Mouse (Mus musculus): ENCODE measurements around the gene Gm12355. TPM values are rescaled to one million over a fixed set of nuclear protein-coding genes. Genes with fewer than 3 reads are reported as not detected.
"Not testable (repeated sequence)": the region's sequence is repeated elsewhere in the genome, so short reads cannot be mapped to it uniquely, and the experiment has no call there.

Gene Gm12355
- polyA plus RNA-seq (2015; fragmentation: Nextera tagmentation; extraction: Ambion mirVana), result 0.39 and 1.6 TPM in 2 replicates

DNA sequence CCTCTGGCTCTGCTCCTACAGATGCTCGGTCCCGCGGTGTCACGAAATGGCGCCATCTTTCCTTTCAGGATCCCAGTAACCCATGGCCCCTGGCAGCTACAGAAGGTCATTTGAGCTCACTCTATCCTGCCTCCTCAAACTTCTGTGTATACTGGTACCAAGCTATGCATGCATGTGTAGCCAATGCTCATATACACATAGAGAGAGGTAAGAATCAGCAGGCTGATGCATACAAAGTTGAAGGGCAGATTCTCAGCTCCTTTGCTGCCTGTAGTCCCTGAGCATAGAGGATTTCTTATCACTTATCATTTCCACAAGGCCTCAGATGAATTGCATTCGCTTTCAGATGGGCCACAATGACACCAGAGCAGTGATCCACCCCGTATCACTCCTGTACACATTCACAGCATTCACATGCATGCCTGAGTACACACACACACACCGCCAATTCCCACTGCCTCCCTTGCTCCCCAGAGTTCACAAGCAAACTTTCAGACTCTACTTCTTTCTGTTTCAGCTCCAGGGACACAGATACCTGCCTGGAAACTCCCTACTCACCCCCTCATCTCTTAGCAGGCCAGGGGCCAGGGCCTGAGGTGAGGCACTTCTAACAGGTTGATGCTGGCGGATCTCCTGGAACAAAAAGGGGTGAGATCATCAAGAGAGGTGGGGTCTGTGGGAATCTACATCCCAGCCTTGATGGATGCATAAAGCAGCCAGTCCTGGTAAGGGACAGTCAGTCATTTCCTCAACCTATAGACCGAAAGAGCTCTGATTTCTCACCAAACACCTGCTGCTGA is at the start of gene Gm12355, which contains the start of gene Gsdma3:
Gm12355 (minus strand) TSS at position 51 of the 800 bp plus-strand sequence.
Gsdma3 (plus strand) TSS at position 750 of the 800 bp plus-strand sequence.
- Histone ChIP-seq H3K9ac (ENCODE audit: low read length) (no peak within 1 kb of the TSS), H3K36me3 (ENCODE audit: control insufficient read depth, insufficient read depth, low read length) (no peaks in the 10 kb centered on the region), H3K27me3 (ENCODE audit: control insufficient read depth, insufficient read depth, low read length) (no peaks in the 10 kb centered on the region), H3K27ac (ENCODE audit: low read length) (no peak within 1 kb of the TSS), H3K4me2 (ENCODE audit: low read depth, low read length) (no peak within 1 kb of the TSS), H3K4me1 (ENCODE audit: control insufficient read depth, insufficient read depth, low read length) (no peaks in the 10 kb centered on the region), H3K9me3 (replicated peaks; ENCODE audit: control insufficient read depth, low read length) (no peaks in the 10 kb centered on the region), H3K4me3 (replicated peaks; ENCODE audit: low read length) (no peak within 1 kb of the TSS)
- WGBS, result 83% methylated on average over 10 of the region's 10 CpGs
- ATAC-seq (ENCODE audit: insufficient read depth, low FRiP score), result no peak

GRCm38 (mm10) chr11:98673136-98673535 is 47.7 kb upstream of the Gm12355 start:
- H3K9me3 ChIP-seq (replicated peaks; ENCODE audit: control insufficient read depth, low read length); H3K4me1 ChIP-seq (ENCODE audit: control insufficient read depth, insufficient read depth, low read length); H3K4me2 ChIP-seq (ENCODE audit: low read depth, low read length); H3K27me3 ChIP-seq (ENCODE audit: control insufficient read depth, insufficient read depth, low read length); H3K4me3 ChIP-seq (replicated peaks; ENCODE audit: low read length); H3K36me3 ChIP-seq (ENCODE audit: control insufficient read depth, insufficient read depth, low read length); H3K9ac ChIP-seq (ENCODE audit: low read length); H3K27ac ChIP-seq (ENCODE audit: low read length): not testable (repeated sequence)
- ATAC-seq (ENCODE audit: insufficient read depth, low FRiP score), result peak; percentile 77
- WGBS, result 7% methylated on average over 6 of the region's 7 CpGs

- 69% methylated on average over 5 of the region's 5 CpGs for WGBS
- no peak overlapping the region for H3K27ac ChIP-seq (ENCODE audit: low read length)
- no peak overlapping the region for H3K4me2 ChIP-seq (ENCODE audit: low read depth, low read length)
- no peaks in the 10 kb centered on the region for H3K4me1 ChIP-seq (ENCODE audit: control insufficient read depth, insufficient read depth, low read length)
- no peaks in the 10 kb centered on the region for H3K9me3 ChIP-seq (replicated peaks; ENCODE audit: control insufficient read depth, low read length)
- no peak for ATAC-seq (ENCODE audit: insufficient read depth, low FRiP score)
- no peak overlapping the region for H3K4me3 ChIP-seq (replicated peaks; ENCODE audit: low read length)
- H3K27me3 ChIP-seq (ENCODE audit: control insufficient read depth, insufficient read depth, low read length), result no peaks in the 10 kb centered on the region
- H3K9ac ChIP-seq (ENCODE audit: low read length), result no peak overlapping the region
- H3K36me3 ChIP-seq (ENCODE audit: control insufficient read depth, insufficient read depth, low read length), result no peaks in the 10 kb centered on the region
Measured at GRCm38 (mm10) chr11:98672482-98672881, 47.0 kb upstream of the Gm12355 start.

GRCm38 (mm10) chr11:98671857-98672256 is 46.4 kb upstream of the Gm12355 start:
- no peak for ATAC-seq (ENCODE audit: insufficient read depth, low FRiP score)

GRCm38 (mm10) chr11:98671284-98671815 is 45.9 kb upstream of the Gm12355 start:
- Histone ChIP-seq H3K4me1 (ENCODE audit: control insufficient read depth, insufficient read depth, low read length) (no peaks in the 10 kb centered on the region), H3K4me3 (replicated peaks; ENCODE audit: low read length) (no peak overlapping the region), H3K27ac (ENCODE audit: low read length) (no peak overlapping the region), H3K36me3 (ENCODE audit: control insufficient read depth, insufficient read depth, low read length) (no peaks in the 10 kb centered on the region), H3K9me3 (replicated peaks; ENCODE audit: control insufficient read depth, low read length) (no peaks in the 10 kb centered on the region), H3K27me3 (ENCODE audit: control insufficient read depth, insufficient read depth, low read length) (no peaks in the 10 kb centered on the region), H3K4me2 (ENCODE audit: low read depth, low read length) (no peak overlapping the region), H3K9ac (ENCODE audit: low read length) (no peak overlapping the region)
- no peak for ATAC-seq (ENCODE audit: insufficient read depth, low FRiP score)
- 60% methylated on average over 3 of the region's 3 CpGs for WGBS

More at GRCm38 (mm10) chr11:98671857-98672256, 46.4 kb upstream of the Gm12355 start:
- H3K4me2 ChIP-seq (ENCODE audit: low read depth, low read length), result no peak overlapping the region
- 43% methylated on average over 5 of the region's 5 CpGs for WGBS
- no peaks in the 10 kb centered on the region for H3K4me1 ChIP-seq (ENCODE audit: control insufficient read depth, insufficient read depth, low read length)
- no peak overlapping the region for H3K9ac ChIP-seq (ENCODE audit: low read length)
- no peaks in the 10 kb centered on the region for H3K9me3 ChIP-seq (replicated peaks; ENCODE audit: control insufficient read depth, low read length)
- no peak overlapping the region for H3K4me3 ChIP-seq (replicated peaks; ENCODE audit: low read length)
- no peaks in the 10 kb centered on the region for H3K36me3 ChIP-seq (ENCODE audit: control insufficient read depth, insufficient read depth, low read length)
- no peak overlapping the region for H3K27ac ChIP-seq (ENCODE audit: low read length)
- no peaks in the 10 kb centered on the region for H3K27me3 ChIP-seq (ENCODE audit: control insufficient read depth, insufficient read depth, low read length)

DNA sequence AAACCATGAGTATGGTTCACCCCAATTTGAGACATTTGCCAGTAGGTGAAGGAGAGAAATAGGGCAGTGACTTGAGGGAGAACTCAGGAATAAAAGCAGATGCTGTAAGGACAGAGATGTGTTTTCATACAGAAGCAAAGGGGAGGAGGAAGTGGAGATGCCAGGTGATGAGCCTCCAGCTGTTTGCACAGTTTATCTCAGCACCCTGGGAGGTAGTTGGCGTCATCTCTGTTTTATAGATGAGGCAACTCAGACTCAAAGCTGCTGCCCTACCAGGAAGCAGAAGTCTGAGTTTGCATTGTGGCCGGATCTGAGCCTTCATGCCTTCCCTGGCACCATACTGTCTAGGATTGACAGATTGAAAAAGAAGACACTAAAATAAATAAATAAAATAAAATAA is 43.5 kb upstream of the Gm12355 start:
- Histone ChIP-seq H3K9me3 (replicated peaks; ENCODE audit: control insufficient read depth, low read length) (no peaks in the 10 kb centered on the region), H3K4me3 (replicated peaks; ENCODE audit: low read length) (no peak overlapping the region), H3K4me2 (ENCODE audit: low read depth, low read length) (no peak overlapping the region), H3K4me1 (ENCODE audit: control insufficient read depth, insufficient read depth, low read length) (no peaks in the 10 kb centered on the region), H3K9ac (ENCODE audit: low read length) (no peak overlapping the region), H3K27me3 (ENCODE audit: control insufficient read depth, insufficient read depth, low read length) (no peaks in the 10 kb centered on the region), H3K36me3 (ENCODE audit: control insufficient read depth, insufficient read depth, low read length) (no peaks in the 10 kb centered on the region), H3K27ac (ENCODE audit: low read length) (no peak overlapping the region)
- no peak for ATAC-seq (ENCODE audit: insufficient read depth, low FRiP score)
- WGBS, result 46% methylated on average over 2 of the region's 2 CpGs

- ATAC-seq (ENCODE audit: insufficient read depth, low FRiP score), result no peak
- 17% methylated on average over 4 of the region's 4 CpGs for WGBS
- H3K4me1 ChIP-seq (ENCODE audit: control insufficient read depth, insufficient read depth, low read length), result no peaks in the 10 kb centered on the region
- no peaks in the 10 kb centered on the region for H3K9me3 ChIP-seq (replicated peaks; ENCODE audit: control insufficient read depth, low read length)
- no peak within 1 kb of the TSS for H3K4me2 ChIP-seq (ENCODE audit: low read depth, low read length)
- no peak within 1 kb of the TSS for H3K4me3 ChIP-seq (replicated peaks; ENCODE audit: low read length)
- no peak within 1 kb of the TSS for H3K9ac ChIP-seq (ENCODE audit: low read length)
- no peaks in the 10 kb centered on the region for H3K36me3 ChIP-seq (ENCODE audit: control insufficient read depth, insufficient read depth, low read length)
- H3K27ac ChIP-seq (ENCODE audit: low read length), result no peak within 1 kb of the TSS
- H3K27me3 ChIP-seq (ENCODE audit: control insufficient read depth, insufficient read depth, low read length), result no peaks in the 10 kb centered on the region
Measured at GRCm38 (mm10) chr11:98664091-98664490, 38.6 kb upstream of the Gm12355 start, which contains the start of gene Gsdma. Gene Gsdma, plus strand, starts transcription at chr11:98664351.

- Histone ChIP-seq H3K9me3 (replicated peaks; ENCODE audit: control insufficient read depth, low read length) (no peaks in the 10 kb centered on the region), H3K4me3 (replicated peaks; ENCODE audit: low read length) (no peak overlapping the region), H3K27ac (ENCODE audit: low read length) (no peak overlapping the region), H3K27me3 (ENCODE audit: control insufficient read depth, insufficient read depth, low read length) (no peaks in the 10 kb centered on the region), H3K9ac (ENCODE audit: low read length) (no peak overlapping the region; the same call in 1 of the 2 replicates), H3K4me2 (ENCODE audit: low read depth, low read length) (no peak overlapping the region), H3K4me1 (ENCODE audit: control insufficient read depth, insufficient read depth, low read length) (no peaks in the 10 kb centered on the region), H3K36me3 (ENCODE audit: control insufficient read depth, insufficient read depth, low read length) (no peaks in the 10 kb centered on the region)
- ATAC-seq (ENCODE audit: insufficient read depth, low FRiP score), result peak; percentile 50; the same call in 1 of the 2 replicates
- 10% methylated on average over 6 of the region's 6 CpGs for WGBS
Measured at GRCm38 (mm10) chr11:98660517-98660916, 35.1 kb upstream of the Gm12355 start.

DNA sequence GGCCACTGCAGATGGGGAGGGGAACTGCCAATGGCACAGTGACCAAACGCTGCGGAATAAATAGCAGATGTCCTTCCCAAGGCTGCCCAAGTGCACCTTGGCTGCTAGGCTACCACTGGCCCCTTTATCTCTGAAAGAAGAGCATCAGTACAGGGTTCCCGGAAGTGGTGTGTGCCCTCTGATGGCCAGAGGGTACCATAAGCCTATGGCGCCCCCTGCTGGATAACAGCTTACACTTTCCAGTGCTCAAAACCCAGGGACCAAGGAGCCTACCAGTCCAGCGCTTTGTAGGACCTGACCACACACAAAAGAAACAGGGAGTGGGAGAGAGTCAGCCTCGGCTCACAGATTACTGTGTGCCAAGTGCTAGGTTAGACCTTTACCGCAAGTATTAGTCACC is 29.6 kb upstream of the Gm12355 start:
- ATAC-seq (ENCODE audit: insufficient read depth, low FRiP score), result peak; percentile 56
- not testable (repeated sequence) for H3K4me2 ChIP-seq (ENCODE audit: low read depth, low read length); H3K27ac ChIP-seq (ENCODE audit: low read length); H3K4me1 ChIP-seq (ENCODE audit: control insufficient read depth, insufficient read depth, low read length); H3K9me3 ChIP-seq (replicated peaks; ENCODE audit: control insufficient read depth, low read length); H3K27me3 ChIP-seq (ENCODE audit: control insufficient read depth, insufficient read depth, low read length); H3K36me3 ChIP-seq (ENCODE audit: control insufficient read depth, insufficient read depth, low read length); H3K4me3 ChIP-seq (replicated peaks; ENCODE audit: low read length); H3K9ac ChIP-seq (ENCODE audit: low read length)
- WGBS, result 15% methylated on average over 7 of the region's 7 CpGs

All from stomach, embryonic 16.5 days (tissue).